Comparison of ENCODE assay signal across 8 mouse cellular contexts in the genomic region with DNA sequence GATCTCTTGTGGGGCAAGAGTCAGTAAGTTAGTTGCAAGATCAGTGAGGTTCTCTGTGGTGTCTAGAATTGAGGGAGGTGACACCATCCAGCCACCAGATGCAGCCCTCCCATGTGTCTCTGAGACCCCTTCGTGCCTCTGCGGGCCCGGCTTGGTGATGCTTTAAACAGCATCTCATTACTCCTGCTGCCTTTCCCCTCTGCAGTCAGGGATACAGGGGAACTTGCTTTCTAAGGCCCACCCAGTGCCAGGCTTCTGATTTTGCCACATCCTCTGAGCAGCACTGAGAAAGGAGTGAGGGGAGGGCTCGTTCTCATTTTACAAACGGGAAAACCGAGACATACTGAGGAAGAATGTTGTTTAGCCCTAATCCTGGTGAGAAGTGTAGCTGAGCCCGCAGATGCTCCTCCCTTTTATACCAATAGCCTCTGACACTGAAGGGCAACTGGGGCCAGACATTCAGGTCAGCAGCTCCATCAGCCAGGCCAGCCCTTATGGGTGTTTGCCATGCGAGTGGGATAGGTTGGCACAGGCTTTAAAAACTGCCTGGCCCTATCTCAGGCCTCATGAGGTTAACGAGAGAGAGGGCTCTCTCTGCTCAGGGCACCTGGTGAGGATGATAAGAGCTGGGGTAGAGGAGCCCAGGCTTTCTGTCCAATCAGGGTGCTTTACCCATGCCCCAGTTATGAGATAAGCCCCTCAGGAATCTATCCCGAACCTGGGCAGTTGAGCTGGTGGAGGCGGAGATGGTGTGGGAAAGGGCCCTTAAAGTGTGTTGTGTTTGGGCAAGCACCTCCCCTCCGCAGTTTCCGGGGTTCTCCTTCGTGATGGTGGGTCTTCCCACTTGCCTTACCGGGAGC. TPM values are rescaled to one million over a fixed set of nuclear protein-coding genes. Genes with fewer than 3 reads are reported as not detected.
DNase-seq lines count a peak whose midpoint lies in the region; TF ChIP-seq lines count a peak whose summit lies in the region.

No protein-coding gene starts in this region.

- H3K36me3 ChIP-seq in thymus, adult 2 months (ENCODE audit: control insufficient read depth, insufficient read depth, low read length), result no peaks in the 10 kb centered on the region

- no peaks in the 10 kb centered on the region for H3K4me1 ChIP-seq in thymus, adult 2 months (replicated peaks; ENCODE audit: control insufficient read depth, insufficient read depth, low read length)

- no peak for DNase-seq in thymus, adult 2 months
- no peak for DNase-seq in thymus, postnatal 36 days
- peak; percentile 67 to 71 for DNase-seq in heart, adult 9 months (ENCODE audit: low spot score in 2 of 2)
- DNase-seq in liver, result peak; percentile 91
- DNase-seq in spleen, postnatal 10 days (ENCODE audit: low spot score in 2 of 2), result peak; percentile 79 to 85
- DNase-seq in layer of hippocampus, adult 2 months (ENCODE audit: low spot score in 2 of 2), result no peak
- no peak for DNase-seq in urinary bladder, postnatal 4 days (ENCODE audit: low spot score in 2 of 2)
- DNase-seq in embryo, embryonic 10 days (ENCODE audit: low spot score), result no peak

- WGBS in thymus, adult 2 months, result 56% methylated on average over 15 of the region's 15 CpGs

- no peak for TF ChIP-seq POLR2A in thymus, adult 2 months (IDR thresholded peaks at IDR 0.05; ENCODE audit: control insufficient read depth, extremely low read depth, insufficient read depth, low read length, poor library complexity)

- H3K27me3 ChIP-seq in thymus, adult 2 months (ENCODE audit: control insufficient read depth, insufficient read depth, low read length), result peaks cover 3% of the 10 kb centered on the region; the same call in 1 of the 2 replicates

- no peak overlapping the region for H3K27ac ChIP-seq in thymus, adult 2 months (ENCODE audit: control insufficient read depth, insufficient read depth, low read length)
- H3K27ac ChIP-seq in layer of hippocampus, adult 2 months, result no peak overlapping the region

- 0 out of 2 replicates have a peak overlapping the region, but pooled peaks have one; percentile 9 for H3K4me3 ChIP-seq in thymus, adult 2 months (ENCODE audit: control insufficient read depth, insufficient read depth, low read length)
- no peak overlapping the region; the same call in 1 of the 2 replicates for H3K4me3 ChIP-seq in layer of hippocampus, adult 2 months

- no peak for TF ChIP-seq CTCF in thymus, adult 2 months (IDR thresholded peaks at IDR 0.05; ENCODE audit: borderline replicate concordance, control insufficient read depth, extremely low read depth, insufficient read depth, low read length, poor library complexity)
- TF ChIP-seq CTCF in layer of hippocampus, adult 2 months (conservative IDR thresholded peaks at IDR 0.05), result no peak

RNA-seq across cellular contexts. Expression of a gene that starts 1.0 kb away (rescaled TPM):
- 18.9 and 27.9 TPM in 2 replicates for polyA plus RNA-seq in thymus, adult 2 months (2012; rRNA removed)
- total RNA-seq in layer of hippocampus, adult 2 months (2021), result under 1 TPM; 0.59 to 0.76 TPM

RNA-seq across cellular contexts. Expression of a gene that starts 26.4 kb away (rescaled TPM):
- polyA plus RNA-seq in thymus, adult 2 months (2012; rRNA removed), result 31.0 and 41.5 TPM in 2 replicates
- total RNA-seq in layer of hippocampus, adult 2 months (2021), result 1 to 10 TPM; 4.5 to 6.3 TPM

RNA-seq across cellular contexts. Expression of a gene that starts 36.6 kb away (rescaled TPM):
- 1.4 and 1.9 TPM in 2 replicates for polyA plus RNA-seq in thymus, adult 2 months (2012; rRNA removed)
- total RNA-seq in layer of hippocampus, adult 2 months (2021), result 1 to 10 TPM; 1.2 to 1.4 TPM

RNA-seq across cellular contexts. Expression of a gene that starts 42.4 kb away (rescaled TPM):
- polyA plus RNA-seq in thymus, adult 2 months (2012; rRNA removed), result 1.4 and 1.8 TPM in 2 replicates
- total RNA-seq in layer of hippocampus, adult 2 months (2021), result 1 to 10 TPM; 5.2 to 6.1 TPM

Comparison
In these comparisons a context has a peak if more than half of its experiments do, and no peak if none do; other contexts are left out.
1. DNase-seq: peak in heart, adult 9 months (2 of 2), liver (single experiment) and spleen, postnatal 10 days (2 of 2); none in thymus, adult 2 months (single experiment), thymus, postnatal 36 days (0 of 2), layer of hippocampus, adult 2 months (0 of 2), urinary bladder, postnatal 4 days (0 of 2) and embryo, embryonic 10 days (single experiment).